In genomic region chr5:33371668-33372067, GRCm38 (mm10) we compare ENCODE assay signal across 25 mouse cellular contexts. TPM values are rescaled to one million over a fixed set of nuclear protein-coding genes. Genes with fewer than 3 reads are reported as not detected.
A peak's percentile ranks its signal among the peaks of the same experiment; 100 is the strongest.
DNase-seq lines count a peak whose midpoint lies in the region; ATAC-seq and TF ChIP-seq lines count a peak whose summit lies in the region.
"Had no signal": no experiment of that assay in that cellular context is flagged by ENCODE, and none has a peak within 500 bp of the region (broad histone marks: within the 10 kb centered on the region; RNA-seq: fewer than 3 reads in every experiment).

No protein-coding gene starts in this region.

- no peak for TF ChIP-seq POLR2A in cerebellum, adult 2 months (IDR thresholded peaks at IDR 0.05; ENCODE audit: borderline replicate concordance, insufficient read depth, low read length)

- no peak for ATAC-seq in neural tube, embryonic 12.5 days (ENCODE audit: low FRiP score, low read depth)
- no peak for ATAC-seq in neural tube, embryonic 15.5 days (ENCODE audit: low FRiP score)
- ATAC-seq in erythroblast, adult 5-6 weeks (replicated peaks; ENCODE audit: low FRiP score, poor library complexity, severe bottlenecking) = peak; percentile 71
- peak; percentile 79 for ATAC-seq in liver, embryonic 12.5 days
- ATAC-seq in liver, postnatal 0 days = peak; percentile 75
- ATAC-seq: activated CD4-positive, CD25-positive, alpha-beta regulatory T cell, adult 4 months; intestine, embryonic 15.5 days had no signal

- 93% methylated on average over 4 of the region's 4 CpGs for WGBS in neural tube, embryonic 12.5 days
- WGBS in neural tube, embryonic 15.5 days = 92% methylated on average over 4 of the region's 4 CpGs
- WGBS in liver, embryonic 12.5 days (ENCODE audit: insufficient replicate concordance) = 86% methylated on average over 4 of the region's 4 CpGs
- 71% methylated on average over 4 of the region's 4 CpGs for WGBS in liver, postnatal 0 days (ENCODE audit: insufficient replicate concordance)
- 97% methylated on average over 4 of the region's 4 CpGs for WGBS in heart, embryonic 10.5 days
- WGBS in cerebellum, adult 2 months = 58% methylated on average over 4 of the region's 4 CpGs

- DNase-seq in liver, postnatal 0 days = no peak
- DNase-seq in heart, embryonic 10.5 days (ENCODE audit: low spot score) = no peak
- no peak for DNase-seq in cerebellum, adult 2 months
- DNase-seq in right cerebral cortex, postnatal 10 days (ENCODE audit: low spot score in 2 of 2) = no peak
- DNase-seq: adrenal gland, adult 2 months; cerebellum, adult 9-10 months; heart, adult 2 months; kidney, adult 8-10 months; lung, adult 18-20 months had no signal

- no peaks in the 10 kb centered on the region for H3K9me3 ChIP-seq in neural tube, embryonic 12.5 days
- H3K9me3 ChIP-seq in neural tube, embryonic 15.5 days (replicated peaks) = no peaks in the 10 kb centered on the region
- no peaks in the 10 kb centered on the region for H3K9me3 ChIP-seq in liver, embryonic 12.5 days (replicated peaks)
- H3K9me3 ChIP-seq in liver, postnatal 0 days (ENCODE audit: low read length) = no peaks in the 10 kb centered on the region
- H3K9me3 ChIP-seq in heart, embryonic 10.5 days = no peaks in the 10 kb centered on the region
- H3K9me3 ChIP-seq: embryonic facial prominence, embryonic 12.5 days; forebrain, embryonic 12.5 days; heart, embryonic 13.5 days; hindbrain, embryonic 10.5 days; hindbrain, embryonic 15.5 days; intestine, embryonic 15.5 days; limb, embryonic 12.5 days; midbrain, embryonic 10.5 days; neural tube, embryonic 13.5 days had no signal

- no peaks in the 10 kb centered on the region for H3K27me3 ChIP-seq in neural tube, embryonic 12.5 days (replicated peaks)
- no peaks in the 10 kb centered on the region for H3K27me3 ChIP-seq in neural tube, embryonic 15.5 days (replicated peaks)
- H3K27me3 ChIP-seq in liver, embryonic 12.5 days (replicated peaks) = no peaks in the 10 kb centered on the region
- H3K27me3 ChIP-seq in liver, postnatal 0 days (ENCODE audit: insufficient read depth, low read length) = no peaks in the 10 kb centered on the region
- H3K27me3 ChIP-seq in heart, embryonic 10.5 days (ENCODE audit: insufficient read depth, poor library complexity, severe bottlenecking) = no peaks in the 10 kb centered on the region
- H3K27me3 ChIP-seq in cerebellum, adult 2 months (ENCODE audit: control insufficient read depth, insufficient read depth, low read length) = no peaks in the 10 kb centered on the region
- H3K27me3 ChIP-seq: embryonic facial prominence, embryonic 12.5 days; forebrain, embryonic 12.5 days; heart, embryonic 13.5 days; hindbrain, embryonic 15.5 days; intestine, embryonic 15.5 days; limb, embryonic 12.5 days; neural tube, embryonic 13.5 days had no signal

- 0 out of 2 replicates have a peak overlapping the region, but pooled peaks have one; percentile 5 for H3K9ac ChIP-seq in neural tube, embryonic 12.5 days
- no peak overlapping the region for H3K9ac ChIP-seq in neural tube, embryonic 15.5 days (replicated peaks)
- no peak overlapping the region for H3K9ac ChIP-seq in liver, embryonic 12.5 days
- no peak overlapping the region for H3K9ac ChIP-seq in liver, postnatal 0 days (replicated peaks)
- H3K9ac ChIP-seq: embryonic facial prominence, embryonic 12.5 days; forebrain, embryonic 12.5 days; forebrain, postnatal 0 days; heart, embryonic 13.5 days; hindbrain, embryonic 15.5 days; intestine, embryonic 15.5 days; limb, embryonic 12.5 days; neural tube, embryonic 13.5 days had no signal

- H3K4me3 ChIP-seq in neural tube, embryonic 12.5 days = no peak overlapping the region
- no peak overlapping the region for H3K4me3 ChIP-seq in neural tube, embryonic 15.5 days (replicated peaks)
- no peak overlapping the region for H3K4me3 ChIP-seq in liver, embryonic 12.5 days
- no peak overlapping the region for H3K4me3 ChIP-seq in liver, postnatal 0 days (ENCODE audit: low read depth, low read length)
- no peak overlapping the region for H3K4me3 ChIP-seq in heart, embryonic 10.5 days
- no peak overlapping the region for H3K4me3 ChIP-seq in cerebellum, adult 2 months (replicated peaks; ENCODE audit: insufficient read depth, low read depth, low read length)
- H3K4me3 ChIP-seq: embryonic facial prominence, embryonic 12.5 days; forebrain, embryonic 12.5 days; heart, adult 2 months; heart, embryonic 13.5 days; hindbrain, embryonic 10.5 days; hindbrain, embryonic 15.5 days; intestine, embryonic 15.5 days; limb, embryonic 12.5 days; midbrain, embryonic 10.5 days; myocyte; neural tube, embryonic 13.5 days had no signal

- no peak overlapping the region for H3K27ac ChIP-seq in neural tube, embryonic 12.5 days
- no peak overlapping the region for H3K27ac ChIP-seq in neural tube, embryonic 15.5 days (replicated peaks)
- peak overlapping the region; percentile 52 for H3K27ac ChIP-seq in liver, embryonic 12.5 days
- H3K27ac ChIP-seq in liver, postnatal 0 days (ENCODE audit: low read depth) = no peak overlapping the region
- H3K27ac ChIP-seq in heart, embryonic 10.5 days = no peak overlapping the region
- no peak overlapping the region for H3K27ac ChIP-seq in cerebellum, adult 2 months (ENCODE audit: insufficient read depth, low read length)
- H3K27ac ChIP-seq: embryonic facial prominence, embryonic 12.5 days; forebrain, embryonic 12.5 days; heart, adult 2 months; heart, embryonic 13.5 days; hindbrain, embryonic 10.5 days; hindbrain, embryonic 15.5 days; intestine, embryonic 15.5 days; limb, embryonic 12.5 days; midbrain, embryonic 10.5 days; neural tube, embryonic 13.5 days had no signal

- H3K4me2 ChIP-seq in neural tube, embryonic 12.5 days (replicated peaks) = no peak overlapping the region
- H3K4me2 ChIP-seq in neural tube, embryonic 15.5 days = no peak overlapping the region
- H3K4me2 ChIP-seq in liver, embryonic 12.5 days = peak overlapping the region; percentile 32
- H3K4me2 ChIP-seq in liver, postnatal 0 days (ENCODE audit: low read depth, low read length) = peak overlapping the region; percentile 38; the same call in 1 of the 2 replicates
- H3K4me2 ChIP-seq: embryonic facial prominence, embryonic 12.5 days; forebrain, embryonic 12.5 days; heart, embryonic 13.5 days; hindbrain, embryonic 15.5 days; intestine, embryonic 15.5 days; limb, embryonic 12.5 days; neural tube, embryonic 13.5 days had no signal

- no peak for TF ChIP-seq EP300 in liver, postnatal 0 days (IDR thresholded peaks at IDR 0.05; ENCODE audit: low read depth)

- H3K36me3 ChIP-seq in neural tube, embryonic 12.5 days = peaks cover 79% of the 10 kb centered on the region
- H3K36me3 ChIP-seq in neural tube, embryonic 15.5 days = peaks cover 77% of the 10 kb centered on the region
- peaks cover 72% of the 10 kb centered on the region for H3K36me3 ChIP-seq in liver, embryonic 12.5 days
- peaks cover 64% of the 10 kb centered on the region for H3K36me3 ChIP-seq in liver, postnatal 0 days (replicated peaks; ENCODE audit: insufficient read depth, low read length)
- H3K36me3 ChIP-seq in heart, embryonic 10.5 days = peaks cover 79% of the 10 kb centered on the region

- no peaks in the 10 kb centered on the region for H3K4me1 ChIP-seq in neural tube, embryonic 12.5 days
- H3K4me1 ChIP-seq in neural tube, embryonic 15.5 days = no peaks in the 10 kb centered on the region
- peaks cover 17% of the 10 kb centered on the region for H3K4me1 ChIP-seq in liver, embryonic 12.5 days
- H3K4me1 ChIP-seq in liver, postnatal 0 days (ENCODE audit: insufficient read depth) = no peaks in the 10 kb centered on the region
- no peaks in the 10 kb centered on the region for H3K4me1 ChIP-seq in heart, embryonic 10.5 days
- peaks cover 14% of the 10 kb centered on the region for H3K4me1 ChIP-seq in cerebellum, adult 2 months (ENCODE audit: control insufficient read depth, insufficient read depth, low read length)
- H3K4me1 ChIP-seq: embryonic facial prominence, embryonic 12.5 days; forebrain, embryonic 12.5 days; heart, embryonic 13.5 days; hindbrain, embryonic 15.5 days; intestine, embryonic 15.5 days; limb, embryonic 12.5 days had no signal

- no peak for TF ChIP-seq CTCF in liver, postnatal 0 days (IDR thresholded peaks at IDR 0.05; ENCODE audit: low read depth)
- no peak for TF ChIP-seq CTCF in cerebellum, adult 2 months (IDR thresholded peaks at IDR 0.05; ENCODE audit: borderline replicate concordance, insufficient read depth, low read depth, low read length)

RNA-seq across cellular contexts. Expression of gene Uvssa, which starts 6.7 kb away (rescaled TPM):
- 8.5 and 8.7 TPM in 2 replicates for polyA plus RNA-seq in neural tube, embryonic 12.5 days (2016; fragmentation: Nextera tagmentation; extraction: Ambion mirVana)
- polyA plus RNA-seq in neural tube, embryonic 15.5 days (2015; fragmentation: Nextera tagmentation; extraction: Ambion mirVana) = 7.6 and 7.8 TPM in 2 replicates
- total RNA-seq in erythroblast, adult 5-6 weeks (2015; ENCODE audit: low replicate concordance) = 5.6 and 6.5 TPM in 2 replicates
- total RNA-seq in erythroblast, adult 5-6 weeks (2017; ENCODE audit: low replicate concordance) = 5.3 and 6.9 TPM in 2 replicates
- polyA plus RNA-seq in liver, embryonic 12.5 days (2016; fragmentation: Nextera tagmentation; extraction: Ambion mirVana) = 3.5 and 3.6 TPM in 2 replicates
- polyA plus RNA-seq in liver, postnatal 0 days (2015; fragmentation: Nextera tagmentation; extraction: Ambion mirVana) = 2.5 and 3.1 TPM in 2 replicates
- 4.2 and 5.1 TPM in 2 replicates for polyA plus RNA-seq in heart, embryonic 10.5 days (2016; fragmentation: Nextera tagmentation; extraction: Ambion mirVana)
- 6.4 and 8.0 TPM in 2 replicates for polyA plus RNA-seq in cerebellum, adult 2 months (2012; rRNA removed)

RNA-seq across cellular contexts. Expression of gene Maea, which starts 36.4 kb away (rescaled TPM):
- 124 and 125 TPM in 2 replicates for polyA plus RNA-seq in neural tube, embryonic 12.5 days (2016; fragmentation: Nextera tagmentation; extraction: Ambion mirVana)
- polyA plus RNA-seq in neural tube, embryonic 15.5 days (2015; fragmentation: Nextera tagmentation; extraction: Ambion mirVana) = 126 and 128 TPM in 2 replicates
- total RNA-seq in erythroblast, adult 5-6 weeks (2015; ENCODE audit: low replicate concordance) = 7.9 and 12.7 TPM in 2 replicates
- total RNA-seq in erythroblast, adult 5-6 weeks (2017; ENCODE audit: low replicate concordance) = 25.0 and 26.3 TPM in 2 replicates
- polyA plus RNA-seq in liver, embryonic 12.5 days (2016; fragmentation: Nextera tagmentation; extraction: Ambion mirVana) = 64.2 and 67.7 TPM in 2 replicates
- 38.0 and 41.5 TPM in 2 replicates for polyA plus RNA-seq in liver, postnatal 0 days (2015; fragmentation: Nextera tagmentation; extraction: Ambion mirVana)
- 140 and 156 TPM in 2 replicates for polyA plus RNA-seq in heart, embryonic 10.5 days (2016; fragmentation: Nextera tagmentation; extraction: Ambion mirVana)
- polyA plus RNA-seq in cerebellum, adult 2 months (2012; rRNA removed) = 132 and 145 TPM in 2 replicates

Comparison
In these comparisons a context has a peak if more than half of its experiments do, and no peak if none do; other contexts are left out.
1. ATAC-seq: peak in erythroblast, adult 5-6 weeks (single experiment), liver, embryonic 12.5 days (single experiment) and liver, postnatal 0 days (single experiment); none in neural tube, embryonic 12.5 days (single experiment) and neural tube, embryonic 15.5 days (single experiment).
2. H3K4me2 ChIP-seq: peak in liver, embryonic 12.5 days (single experiment) and liver, postnatal 0 days (single experiment); none in neural tube, embryonic 12.5 days (single experiment) and neural tube, embryonic 15.5 days (single experiment).